In the genomic region with DNA sequence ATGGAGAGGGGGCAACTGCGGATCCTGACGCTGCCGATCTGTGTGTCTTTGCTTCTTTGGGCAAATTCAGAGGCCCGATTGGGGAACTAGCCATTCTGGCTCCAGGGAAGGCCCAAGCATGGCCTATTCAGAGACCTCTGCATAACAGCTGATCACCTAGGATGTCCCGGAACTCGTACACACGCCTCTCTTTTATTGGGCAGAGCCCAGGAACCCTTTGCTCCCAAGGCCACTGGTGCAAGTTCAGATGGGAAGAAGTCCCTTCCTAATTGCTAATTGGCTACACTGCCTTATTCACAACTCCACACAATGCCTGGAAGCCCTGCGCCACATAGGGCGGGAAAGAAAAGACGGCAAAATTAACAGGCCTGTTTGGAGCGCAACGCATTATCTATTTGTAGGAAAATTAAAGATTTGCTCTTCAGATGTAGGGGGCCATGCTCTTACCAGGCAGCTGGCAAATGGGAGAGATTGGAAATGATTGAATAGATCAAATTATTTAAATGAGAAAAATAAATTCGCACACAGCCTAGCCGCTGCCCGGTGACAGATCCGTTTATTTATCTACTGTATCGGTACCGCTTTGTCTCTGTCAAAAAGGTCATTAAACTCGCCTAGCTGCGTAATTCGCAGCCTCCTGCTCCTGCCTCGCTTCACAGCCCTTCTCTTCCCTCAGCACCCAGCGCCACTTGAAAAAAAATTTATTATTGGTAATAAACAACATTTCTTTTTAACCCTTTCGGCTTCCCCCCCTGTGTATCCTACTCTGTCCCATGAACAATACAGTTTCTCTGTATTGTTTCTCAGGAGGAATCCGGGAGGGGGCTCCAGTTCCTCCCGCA, we compare ENCODE assay signal across 11 mouse cellular contexts. TPM values are rescaled to one million over a fixed set of nuclear protein-coding genes. Genes with fewer than 3 reads are reported as not detected.
DNase-seq lines count a peak whose midpoint lies in the region; ATAC-seq lines count a peak whose summit lies in the region.
"Had no signal": no experiment of that assay in that cellular context is flagged by ENCODE, and none has a peak within 500 bp of the region (broad histone marks: within the 10 kb centered on the region; RNA-seq: fewer than 3 reads in every experiment).

No protein-coding gene starts in this region.

- no peak overlapping the region for H3K27ac ChIP-seq in heart, embryonic 11.5 days (ENCODE audit: low read depth, low read length)
- H3K27ac ChIP-seq in forebrain, embryonic 16.5 days (ENCODE audit: low read length): peak overlapping the region; percentile 91
- peak overlapping the region; percentile 83 for H3K27ac ChIP-seq in midbrain, embryonic 15.5 days
- H3K27ac ChIP-seq: gastrocnemius, adult 2 months; liver, embryonic 15.5 days had no signal

- no peaks in the 10 kb centered on the region for H3K36me3 ChIP-seq in heart, embryonic 11.5 days (ENCODE audit: control insufficient read depth, insufficient read depth, low read length)
- H3K36me3 ChIP-seq in forebrain, embryonic 16.5 days (ENCODE audit: control insufficient read depth, insufficient read depth): no peaks in the 10 kb centered on the region
- no peaks in the 10 kb centered on the region for H3K36me3 ChIP-seq in midbrain, embryonic 15.5 days (replicated peaks)
- H3K36me3 ChIP-seq: liver, embryonic 15.5 days had no signal

- no peak for ATAC-seq in heart, embryonic 11.5 days (replicated peaks; ENCODE audit: insufficient number of reproducible peaks, low FRiP score, low TSS enrichment)
- no peak for ATAC-seq in forebrain, embryonic 16.5 days
- ATAC-seq in midbrain, embryonic 15.5 days (replicated peaks): no peak

- no peaks in the 10 kb centered on the region for H3K9me3 ChIP-seq in heart, embryonic 11.5 days (replicated peaks; ENCODE audit: control insufficient read depth, low read length)
- H3K9me3 ChIP-seq in forebrain, embryonic 16.5 days (ENCODE audit: control insufficient read depth, low read length): no peaks in the 10 kb centered on the region
- no peaks in the 10 kb centered on the region for H3K9me3 ChIP-seq in midbrain, embryonic 15.5 days
- H3K9me3 ChIP-seq: liver, embryonic 15.5 days had no signal

- peaks cover 99% of the 10 kb centered on the region for H3K27me3 ChIP-seq in heart, embryonic 11.5 days (ENCODE audit: control insufficient read depth, insufficient read depth, low read length)
- H3K27me3 ChIP-seq in forebrain, embryonic 16.5 days (replicated peaks; ENCODE audit: control insufficient read depth, insufficient read depth, low read length): peaks cover 54% of the 10 kb centered on the region
- peaks cover 36% of the 10 kb centered on the region for H3K27me3 ChIP-seq in midbrain, embryonic 15.5 days (replicated peaks)

- H3K4me2 ChIP-seq in heart, embryonic 11.5 days: peak overlapping the region; percentile 69
- peak overlapping the region; percentile 59 for H3K4me2 ChIP-seq in forebrain, embryonic 16.5 days (ENCODE audit: low read length)
- peak overlapping the region; percentile 79 for H3K4me2 ChIP-seq in midbrain, embryonic 15.5 days
- H3K4me2 ChIP-seq: liver, embryonic 15.5 days had no signal

- no peak overlapping the region for H3K9ac ChIP-seq in heart, embryonic 11.5 days (ENCODE audit: low read depth, low read length)
- peak overlapping the region; percentile 73 for H3K9ac ChIP-seq in forebrain, embryonic 16.5 days (replicated peaks; ENCODE audit: low read depth, low read length)
- peak overlapping the region; percentile 70 for H3K9ac ChIP-seq in midbrain, embryonic 15.5 days
- H3K9ac ChIP-seq: liver, embryonic 15.5 days had no signal

- peaks cover 10% of the 10 kb centered on the region for H3K4me1 ChIP-seq in heart, embryonic 11.5 days (ENCODE audit: control insufficient read depth, insufficient read depth, low read length)
- H3K4me1 ChIP-seq in forebrain, embryonic 16.5 days (replicated peaks; ENCODE audit: control insufficient read depth, insufficient read depth, low read length): peaks cover 79% of the 10 kb centered on the region
- H3K4me1 ChIP-seq in midbrain, embryonic 15.5 days: peaks cover 91% of the 10 kb centered on the region
- H3K4me1 ChIP-seq: liver, embryonic 15.5 days had no signal

- DNase-seq in heart, postnatal 10 days: no peak
- DNase-seq in ZHBTc4 (ENCODE audit: low read depth, low spot score): peak; percentile 85
- no peak for DNase-seq in adrenal gland, adult 2 months
- DNase-seq in spleen, adult 18-20 months: no peak
- DNase-seq in frontal cortex, postnatal 25 days (ENCODE audit: low spot score in 2 of 2): no peak
- DNase-seq: gastrocnemius, adult 2 months had no signal

- H3K4me3 ChIP-seq in heart, embryonic 11.5 days (ENCODE audit: low read depth, low read length): no peak overlapping the region; the same call in 1 of the 2 replicates
- H3K4me3 ChIP-seq in forebrain, embryonic 16.5 days (replicated peaks; ENCODE audit: low read length): peak overlapping the region; percentile 59
- H3K4me3 ChIP-seq in midbrain, embryonic 15.5 days: peak overlapping the region; percentile 63
- H3K4me3 ChIP-seq: liver, embryonic 15.5 days had no signal

- WGBS in heart, embryonic 11.5 days (ENCODE audit: insufficient replicate concordance): 4% methylated on average over 26 of the region's 26 CpGs
- WGBS in forebrain, embryonic 16.5 days: 1% methylated on average over 26 of the region's 26 CpGs
- 5% methylated on average over 26 of the region's 26 CpGs for WGBS in midbrain, embryonic 15.5 days

- intact Hi-C loops in heart, postnatal 10 days (cut with DNase I): loop anchor here (5.0 kb wide), 1 partner anchor 428 kb away; no protein-coding TSS in a partner anchor

RNA-seq across cellular contexts. Expression of a gene that starts 1.5 kb away (rescaled TPM):
- polyA plus RNA-seq in heart, embryonic 11.5 days (2014; fragmentation: Nextera tagmentation; extraction: Ambion mirVana): 0.16 and 0.18 TPM in 2 replicates
- total RNA-seq in heart, postnatal 10 days (2021): under 1 TPM in 1 of 2 experiments, not detected in 1; 0.10 TPM
- 7.5 and 8.0 TPM in 2 replicates for polyA plus RNA-seq in forebrain, embryonic 16.5 days (2015; fragmentation: Nextera tagmentation; extraction: Ambion mirVana)
- polyA plus RNA-seq in midbrain, embryonic 15.5 days (2015; fragmentation: Nextera tagmentation; extraction: Ambion mirVana): 4.8 and 5.3 TPM in 2 replicates
- under 1 TPM; 0.35 to 0.37 TPM for total RNA-seq in adrenal gland, adult 2 months (2021)
- 0.26 and 0.30 TPM in 2 replicates for polyA plus RNA-seq in adrenal gland, adult 2 months (2012; rRNA removed)
- total RNA-seq: hematopoietic stem cell, adult 5-6 weeks had no signal
- polyA plus RNA-seq: liver, embryonic 15.5 days had no signal
